Mouse (Mus musculus) heart, adult 2 months (tissue): ENCODE measurements at regions not wholly inside any gene's neighbourhood (a gene's known extent, or its start where the extent isn't known, plus 50 kb on each side); places are given as distances from the start of the nearest gene placed in this dataset.

Source experiments
- CTCF ChIP-seq: fragments of 200-600 bp; IDR thresholded peaks from 2 replicates; pipeline ENCODE4 v1.8.1; 2022; ENCODE audit warnings: antibody characterized with exemption, mild to moderate bottlenecking, moderate library complexity
- EP300 ChIP-seq: fragments of 200-500 bp; IDR thresholded peaks from 2 replicates; pipeline ENCODE4 v1.6.1; 2011; ENCODE audit warnings: low read depth, low read length, control low read depth; ENCODE audit not compliant: insufficient read depth
- POLR2A ChIP-seq: fragments of 200-500 bp; IDR thresholded peaks from 2 replicates; pipeline ENCODE4 v1.6.1; 2011; ENCODE audit warnings: mild to moderate bottlenecking, low read depth, low read length, control low read depth; ENCODE audit not compliant: insufficient read depth

GRCm38 (mm10) chr12:107127591-107127990, 360.8 kb upstream of the 3110018I06Rik start:
- no peak for TF ChIP-seq POLR2A
- TF ChIP-seq CTCF: no peak
- no peak for TF ChIP-seq EP300
